Mouse (Mus musculus): ENCODE measurements around the gene Zfp592. TPM values are rescaled to one million over a fixed set of nuclear protein-coding genes. Genes with fewer than 3 reads are reported as not detected.
"Not testable (repeated sequence)": the region's sequence is repeated elsewhere in the genome, so short reads cannot be mapped to it uniquely, and the experiment has no call there.

Gene Zfp592
- polyA plus RNA-seq, 1 experiment from 2014 or later: 8.5 TPM

DNA sequence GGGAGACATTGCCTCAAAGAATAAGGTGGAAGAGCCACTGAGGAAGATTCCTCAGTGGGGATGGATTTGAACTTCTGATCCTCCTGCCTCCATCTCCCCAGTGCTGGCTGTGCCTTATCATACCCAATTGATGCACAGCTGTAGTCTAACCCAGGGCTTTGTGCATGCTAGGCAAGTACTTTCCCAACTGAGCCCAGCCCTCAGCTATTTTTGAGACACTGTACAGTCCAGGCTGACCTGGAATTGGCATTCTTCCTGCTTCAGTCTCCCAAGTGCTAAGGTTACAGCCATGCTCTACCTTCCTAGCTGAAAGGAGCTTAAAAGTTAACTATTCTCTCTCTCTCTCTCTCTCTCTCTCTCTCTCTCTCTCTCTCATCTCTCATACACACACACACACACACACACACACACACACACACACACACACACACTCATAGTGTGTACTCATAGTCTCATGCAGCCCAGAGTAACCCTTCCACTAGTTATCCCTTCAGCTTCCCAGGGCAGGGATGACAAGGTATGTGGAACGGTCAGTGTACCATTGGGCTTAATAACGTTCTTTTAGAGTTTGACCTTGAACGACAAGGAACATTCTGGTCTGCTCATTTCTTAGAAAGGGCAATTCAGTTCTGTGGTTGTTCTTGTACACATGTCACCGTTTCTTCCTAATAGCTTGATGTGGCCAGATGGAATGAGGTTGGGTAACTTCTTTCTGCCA is 20.4 kb upstream of the Zfp592 start:
- not testable (repeated sequence) for H3K4me3 ChIP-seq; H3K4me2 ChIP-seq; H3K4me1 ChIP-seq (replicated peaks); H3K9me3 ChIP-seq (replicated peaks); H3K27me3 ChIP-seq; ATAC-seq (replicated peaks; ENCODE audit: insufficient number of reproducible peaks, insufficient read depth, low FRiP score, low read depth); H3K36me3 ChIP-seq; H3K9ac ChIP-seq; H3K27ac ChIP-seq
- WGBS: 57% methylated on average over 4 of the region's 4 CpGs

- H3K27ac ChIP-seq; H3K9me3 ChIP-seq (replicated peaks); H3K9ac ChIP-seq; H3K4me3 ChIP-seq; H3K4me1 ChIP-seq (replicated peaks); ATAC-seq (replicated peaks; ENCODE audit: insufficient number of reproducible peaks, insufficient read depth, low FRiP score, low read depth); H3K4me2 ChIP-seq; H3K27me3 ChIP-seq; H3K36me3 ChIP-seq: not testable (repeated sequence)
- WGBS: 52% methylated on average over 3 of the region's 3 CpGs
These were observed 19.9 kb upstream of the Zfp592 start for GRCm38 (mm10) chr7:80973638-80974015.

DNA sequence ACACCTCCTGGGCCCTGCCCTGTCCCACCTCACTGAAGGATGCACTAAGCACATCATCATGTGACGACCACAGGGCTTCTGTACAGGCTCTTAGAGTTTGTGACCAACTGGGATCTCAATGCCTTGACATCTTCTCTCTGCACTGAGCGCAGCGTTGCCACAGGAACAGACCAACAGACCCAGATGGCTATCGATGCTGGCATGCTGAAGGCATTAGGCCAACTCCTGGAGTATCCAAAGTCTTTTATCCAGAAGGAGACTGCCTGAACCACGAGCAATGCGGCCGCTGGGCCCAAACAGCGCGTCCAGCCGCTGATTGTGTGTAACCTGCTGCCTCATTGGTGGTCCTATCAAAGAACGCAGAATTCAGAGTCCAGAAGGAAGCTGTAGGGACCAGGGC is 12.9 kb upstream of the Zfp592 start:
- WGBS: 87% methylated on average over 11 of the region's 11 CpGs
- Histone ChIP-seq H3K9me3 (replicated peaks) (no peaks in the 10 kb centered on the region), H3K9ac (no peak overlapping the region), H3K4me3 (no peak overlapping the region), H3K36me3 (no peaks in the 10 kb centered on the region), H3K4me1 (replicated peaks) (no peaks in the 10 kb centered on the region), H3K27me3 (no peaks in the 10 kb centered on the region), H3K4me2 (no peak overlapping the region), H3K27ac (no peak overlapping the region)
- ATAC-seq (replicated peaks; ENCODE audit: insufficient number of reproducible peaks, insufficient read depth, low FRiP score, low read depth): no peak

GRCm38 (mm10) chr7:80986458-80987187 is 6.9 kb upstream of the Zfp592 start:
- no peaks in the 10 kb centered on the region for H3K9me3 ChIP-seq (replicated peaks)
- ATAC-seq (replicated peaks; ENCODE audit: insufficient number of reproducible peaks, insufficient read depth, low FRiP score, low read depth): no peak
- WGBS: 16% methylated on average over 6 of the region's 6 CpGs
- peak overlapping the region; percentile 29 for H3K4me2 ChIP-seq
- H3K9ac ChIP-seq: no peak overlapping the region
- no peaks in the 10 kb centered on the region for H3K36me3 ChIP-seq
- H3K4me1 ChIP-seq (replicated peaks): peaks cover 20% of the 10 kb centered on the region
- H3K4me3 ChIP-seq: no peak overlapping the region
- peak overlapping the region; percentile 25; the same call in 1 of the 2 replicates for H3K27ac ChIP-seq
- no peaks in the 10 kb centered on the region for H3K27me3 ChIP-seq

- H3K9me3 ChIP-seq (replicated peaks): no peaks in the 10 kb centered on the region
- no peak overlapping the region for H3K27ac ChIP-seq
- no peak overlapping the region for H3K4me3 ChIP-seq
- no peak overlapping the region for H3K9ac ChIP-seq
- peaks cover 28% of the 10 kb centered on the region for H3K4me1 ChIP-seq (replicated peaks)
- 65% methylated on average over 4 of the region's 4 CpGs for WGBS
- H3K27me3 ChIP-seq: no peaks in the 10 kb centered on the region
- H3K4me2 ChIP-seq: no peak overlapping the region
- no peaks in the 10 kb centered on the region for H3K36me3 ChIP-seq
- no peak for ATAC-seq (replicated peaks; ENCODE audit: insufficient number of reproducible peaks, insufficient read depth, low FRiP score, low read depth)
These were observed 5.5 kb upstream of the Zfp592 start for GRCm38 (mm10) chr7:80987805-80988625.

DNA sequence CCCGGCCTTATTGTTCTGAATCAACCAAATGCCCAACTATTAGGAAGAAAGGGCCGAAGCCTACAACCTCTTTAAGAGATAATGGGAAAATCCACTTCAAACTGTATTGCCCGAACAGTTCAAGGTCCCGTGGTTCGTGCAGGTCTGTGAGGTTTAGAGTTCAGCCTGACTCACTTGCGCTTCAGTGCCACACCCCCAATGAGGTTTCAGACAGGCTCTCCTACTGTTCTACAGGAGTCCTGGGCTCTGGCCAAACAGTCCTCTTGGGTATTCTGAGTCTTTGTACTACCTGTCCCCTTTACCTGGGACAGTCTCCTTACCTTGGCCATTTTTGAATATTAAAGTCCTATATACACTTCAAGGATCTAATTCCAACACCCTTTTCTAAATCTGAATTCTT is 3.2 kb upstream of the Zfp592 start:
- no peaks in the 10 kb centered on the region for H3K36me3 ChIP-seq
- no peak for ATAC-seq (replicated peaks; ENCODE audit: insufficient number of reproducible peaks, insufficient read depth, low FRiP score, low read depth)
- no peaks in the 10 kb centered on the region for H3K9me3 ChIP-seq (replicated peaks)
- H3K27ac ChIP-seq: no peak overlapping the region
- H3K4me3 ChIP-seq: no peak overlapping the region
- WGBS: 87% methylated on average over 6 of the region's 6 CpGs
- H3K27me3 ChIP-seq: no peaks in the 10 kb centered on the region
- no peak overlapping the region for H3K9ac ChIP-seq
- H3K4me1 ChIP-seq (replicated peaks): peaks cover 38% of the 10 kb centered on the region
- no peak overlapping the region for H3K4me2 ChIP-seq

GRCm38 (mm10) chr7:80991589-80991988 is 1.9 kb upstream of the Zfp592 start:
- H3K9me3 ChIP-seq (replicated peaks): no peaks in the 10 kb centered on the region
- H3K4me1 ChIP-seq (replicated peaks): peaks cover 43% of the 10 kb centered on the region
- H3K27ac ChIP-seq: 0 out of 2 replicates have a peak overlapping the region, but pooled peaks have one; percentile 98
- H3K36me3 ChIP-seq: no peaks in the 10 kb centered on the region
- peak overlapping the region; percentile 99; the same call in 1 of the 2 replicates for H3K9ac ChIP-seq
- no peak for ATAC-seq (replicated peaks; ENCODE audit: insufficient number of reproducible peaks, insufficient read depth, low FRiP score, low read depth)
- 91% methylated on average over 5 of the region's 5 CpGs for WGBS
- no peak overlapping the region for H3K4me3 ChIP-seq
- peak overlapping the region; percentile 73 for H3K4me2 ChIP-seq
- H3K27me3 ChIP-seq: no peaks in the 10 kb centered on the region

DNA sequence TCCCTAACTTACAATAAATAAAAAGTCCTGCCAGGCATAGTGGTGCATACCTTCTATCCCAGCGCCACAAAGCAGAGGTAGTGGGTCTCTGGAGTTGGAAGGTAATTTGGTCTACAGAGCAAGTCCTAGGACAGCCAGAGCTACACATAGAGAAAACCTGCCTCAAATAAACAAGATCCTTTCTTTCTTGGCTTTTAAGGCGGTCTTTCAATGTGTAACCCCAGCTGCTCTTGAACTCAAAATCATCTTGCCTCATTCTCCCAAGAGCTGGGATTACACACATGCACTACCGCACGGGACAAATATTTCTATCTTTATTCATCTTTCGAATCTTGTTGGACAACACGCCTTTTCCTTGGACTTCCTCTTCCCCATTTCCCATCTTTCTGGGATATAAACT is 1.4 kb upstream of the Zfp592 start:
- H3K4me3 ChIP-seq: peak overlapping the region; percentile 80
- peaks cover 38% of the 10 kb centered on the region for H3K4me1 ChIP-seq (replicated peaks)
- H3K27me3 ChIP-seq: no peaks in the 10 kb centered on the region
- H3K36me3 ChIP-seq: no peaks in the 10 kb centered on the region
- H3K9ac ChIP-seq: peak overlapping the region; percentile 99
- H3K27ac ChIP-seq: peak overlapping the region; percentile 98
- no peak for ATAC-seq (replicated peaks; ENCODE audit: insufficient number of reproducible peaks, insufficient read depth, low FRiP score, low read depth)
- peak overlapping the region; percentile 73 for H3K4me2 ChIP-seq
- H3K9me3 ChIP-seq (replicated peaks): no peaks in the 10 kb centered on the region
- WGBS: 62% methylated on average over 6 of the region's 6 CpGs

GRCm38 (mm10) chr7:80992631-80992979 is 876 bp upstream of the Zfp592 start:
- Histone ChIP-seq H3K36me3 (no peaks in the 10 kb centered on the region), H3K9me3 (replicated peaks) (no peaks in the 10 kb centered on the region), H3K27ac (peak overlapping the region; percentile 98), H3K4me3 (peak overlapping the region; percentile 80), H3K9ac (peak overlapping the region; percentile 99), H3K4me2 (peak overlapping the region; percentile 73), H3K4me1 (replicated peaks) (peaks cover 36% of the 10 kb centered on the region), H3K27me3 (no peaks in the 10 kb centered on the region)
- WGBS: 1% methylated on average over 12 of the region's 12 CpGs
- no peak for ATAC-seq (replicated peaks; ENCODE audit: insufficient number of reproducible peaks, insufficient read depth, low FRiP score, low read depth)

- peak overlapping the region; percentile 99 for H3K9ac ChIP-seq
- H3K27me3 ChIP-seq: no peaks in the 10 kb centered on the region
- H3K27ac ChIP-seq: peak overlapping the region; percentile 98
- H3K4me3 ChIP-seq: peak overlapping the region; percentile 80
- peak; percentile 83 for ATAC-seq (replicated peaks; ENCODE audit: insufficient number of reproducible peaks, insufficient read depth, low FRiP score, low read depth)
- H3K4me2 ChIP-seq: peak overlapping the region; percentile 73
- H3K4me1 ChIP-seq (replicated peaks): peaks cover 37% of the 10 kb centered on the region
- no peaks in the 10 kb centered on the region for H3K36me3 ChIP-seq
- no peaks in the 10 kb centered on the region for H3K9me3 ChIP-seq (replicated peaks)
- under 1% methylated on average over 38 of the region's 58 CpGs for WGBS
These were observed 567 bp downstream of the Zfp592 start for GRCm38 (mm10) chr7:80993834-80994662.

DNA sequence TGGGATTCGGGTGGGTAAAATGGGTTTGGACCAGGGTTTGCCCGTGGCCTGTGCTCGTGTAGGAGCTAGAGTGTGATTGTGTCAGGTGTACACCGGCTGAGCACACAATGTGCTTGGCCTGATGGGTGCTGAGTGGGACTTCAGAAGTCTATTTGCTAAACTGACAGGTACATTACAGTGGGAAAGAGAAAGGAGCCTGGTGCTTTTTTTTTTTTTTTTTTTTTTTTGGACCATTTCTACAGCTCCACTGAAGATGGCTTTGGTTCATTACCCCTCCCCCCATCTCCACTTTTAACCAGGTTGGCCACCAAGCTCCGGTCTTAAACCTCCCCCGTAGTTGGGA is 1.2 kb downstream of the Zfp592 start:
- no peaks in the 10 kb centered on the region for H3K36me3 ChIP-seq
- WGBS: 25% methylated on average over 6 of the region's 6 CpGs
- no peak for ATAC-seq (replicated peaks; ENCODE audit: insufficient number of reproducible peaks, insufficient read depth, low FRiP score, low read depth)
- H3K9me3 ChIP-seq (replicated peaks): no peaks in the 10 kb centered on the region
- peak overlapping the region; percentile 80 for H3K4me3 ChIP-seq
- H3K4me1 ChIP-seq (replicated peaks): peaks cover 39% of the 10 kb centered on the region
- H3K27ac ChIP-seq: peak overlapping the region; percentile 98
- H3K9ac ChIP-seq: peak overlapping the region; percentile 99
- no peaks in the 10 kb centered on the region for H3K27me3 ChIP-seq
- H3K4me2 ChIP-seq: peak overlapping the region; percentile 73

Measured in heart, embryonic 15.5 days (tissue).